Mouse (Mus musculus) liver, embryonic 14.5 days (tissue): ENCODE results near the gene Pde11a. TPM values are rescaled to one million over a fixed set of nuclear protein-coding genes. Genes with fewer than 3 reads are reported as not detected.

Source experiments
- ATAC-seq: fragments of 200-750 bp; cut with Nextera tagmentation; 2 replicates; pipeline ENCODE4 v1.8.0; 2017; ENCODE audit warnings: moderate number of reproducible peaks, mild to moderate bottlenecking, moderate library complexity; ENCODE audit not compliant: insufficient read depth
- DNase-seq, 3 experiments: peaks; one replicate each; pipeline ENCODE4 v3.0.0-alpha.2; 2012 to 2013; ENCODE audit warnings: low read depth in 3 of 3, low spot score in 3 of 3
- H3K27ac ChIP-seq: fragments of 300-500 bp; sonication (generic); 2 replicates; pipeline ENCODE4 v1.5.1; 2014; ENCODE audit warnings: moderate library complexity, mild to moderate bottlenecking, control low read depth, inconsistent platforms
- H3K27me3 ChIP-seq: fragments of 300-500 bp; sonication (generic); 2 replicates; pipeline ENCODE4 v1.6.1; 2014; ENCODE audit warnings: mild to moderate bottlenecking, low read length, moderate library complexity; ENCODE audit not compliant: control insufficient read depth, insufficient read depth
- H3K36me3 ChIP-seq: fragments of 300-500 bp; sonication (generic); replicated peaks from 2 replicates; pipeline ENCODE4 v1.6.1; 2014; ENCODE audit warnings: low read depth; ENCODE audit not compliant: control insufficient read depth, insufficient read depth
- H3K4me1 ChIP-seq, 2 experiments: fragments of 200-500 bp in 1 of 2; fragments of 300-500 bp in 1 of 2; sonication (generic) in 1 of 2; replicated peaks; 2 replicates each; pipeline ENCODE4 v1.6.1; 2012 to 2014; ENCODE audit warnings: antibody characterized with exemption in 1 of 2, inconsistent platforms in 1 of 2, low read length in 1 of 2; ENCODE audit not compliant: control insufficient read depth in 2 of 2, insufficient read depth in 2 of 2
- H3K4me2 ChIP-seq: fragments of 300-500 bp; sonication (generic); 2 replicates; pipeline ENCODE4 v1.6.1; 2014; ENCODE audit warnings: low read depth, mild to moderate bottlenecking, control low read depth, moderate library complexity
- H3K4me3 ChIP-seq, 2 experiments: fragments of 200-500 bp in 1 of 2; fragments of 300-500 bp in 1 of 2; sonication (generic) in 1 of 2; 2 replicates each; pipeline ENCODE4 v1.5.1; 2012 to 2014; ENCODE audit warnings: low read depth in 2 of 2, low read length in 2 of 2, mild to moderate bottlenecking in 2 of 2, control low read depth in 1 of 2, inconsistent platforms in 1 of 2, moderate library complexity in 1 of 2; ENCODE audit not compliant: insufficient read depth in 1 of 2
- H3K9ac ChIP-seq: fragments of 300-500 bp; sonication (generic); replicated peaks from 2 replicates; pipeline ENCODE4 v1.6.1; 2014; ENCODE audit warnings: mild to moderate bottlenecking, control low read depth, moderate library complexity
- H3K9me3 ChIP-seq: fragments of 300-500 bp; sonication (generic); 2 replicates; pipeline ENCODE4 v1.6.1; 2016; ENCODE audit warnings: low read length, mixed read lengths; ENCODE audit not compliant: control insufficient read depth
- CTCF ChIP-seq: IDR thresholded peaks from 2 replicates; pipeline ENCODE4 v1.5.1; 2016; ENCODE audit warnings: antibody characterized with exemption, low read depth, control low read depth
- EP300 ChIP-seq: IDR thresholded peaks from 2 replicates; pipeline ENCODE4 v1.6.1; 2016; ENCODE audit warnings: antibody characterized with exemption, low read depth
- WGBS: fragments of 180-500 bp; shearing (Covaris S2); extraction: QIAGEN DNeasy Blood & Tissue Kit; methylation state at CpG from one replicate; pipeline ENCODE4 v1.1.7; 2014; ENCODE audit not compliant: insufficient replicate concordance; 5-methylcytosine and 5-hydroxymethylcytosine counted together
- polyA plus RNA-seq, 2 experiments: library from polyadenylated mRNA; depleted of rRNA in 1 of 2; stranded (reverse) in 1 of 2; unstranded in 1 of 2; fragments of >200 nt; fragmentation: Nextera tagmentation in 1 of 2; extraction: Ambion mirVana in 1 of 2; gene quantifications; 2 replicates each; pipeline versions ENCODE4 v1.2.1 to v1.2.3; 2012 to 2014

The Pde11a gene
- polyA plus RNA-seq, 2 experiments: 0.01 TPM; not detected in 1

DNA sequence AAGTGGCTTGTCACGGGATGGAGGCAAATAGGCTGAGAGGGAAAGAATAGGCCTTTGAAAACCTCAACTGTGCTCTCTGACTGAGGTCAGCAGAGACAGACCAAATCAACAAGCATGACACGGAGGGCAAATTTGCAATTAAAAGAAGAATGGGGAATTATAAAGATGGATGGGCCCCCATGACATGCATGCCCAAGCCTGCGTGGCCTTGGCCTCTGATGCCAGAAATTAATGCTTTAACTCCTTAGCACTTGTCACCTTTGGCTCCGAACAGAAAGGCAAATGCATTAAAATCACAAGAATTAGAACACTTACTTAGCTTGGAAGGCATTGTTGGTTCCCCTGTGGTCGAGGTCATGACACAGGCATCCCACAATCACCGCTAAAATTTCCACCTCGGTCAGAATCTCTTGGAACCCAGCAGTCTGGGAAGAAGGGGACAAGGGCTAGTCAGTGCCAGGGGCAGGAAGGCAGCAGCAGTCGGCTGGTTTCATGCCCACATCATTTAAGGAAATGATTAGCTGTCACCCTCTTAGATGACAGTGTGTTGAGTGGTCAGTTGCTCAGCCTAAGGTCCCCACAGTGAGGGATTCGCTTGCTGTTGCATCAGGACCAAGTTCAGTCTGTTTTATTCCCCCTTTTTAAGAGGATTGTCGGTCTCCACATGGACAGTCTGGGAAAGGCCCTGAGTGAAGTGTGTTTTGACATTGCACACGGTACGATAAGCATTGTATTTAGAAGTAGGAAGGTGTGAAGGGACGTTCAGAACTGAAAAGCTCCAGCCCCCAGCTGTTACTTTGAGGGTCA is 279.7 kb downstream of the Pde11a start:
- H3K4me2 ChIP-seq: no peak overlapping the region
- no peak overlapping the region for H3K27ac ChIP-seq
- H3K9ac ChIP-seq: no peak overlapping the region
- no peaks in the 10 kb centered on the region for H3K9me3 ChIP-seq
- H3K36me3 ChIP-seq: no peaks in the 10 kb centered on the region
- H3K27me3 ChIP-seq: no peaks in the 10 kb centered on the region
- TF ChIP-seq EP300 (no peak), CTCF (no peak)
- no peaks in the 10 kb centered on the region for H3K4me1 ChIP-seq
- no peak overlapping the region for H3K4me3 ChIP-seq
- ATAC-seq (no peak), DNase-seq (no peak)
- 61% methylated on average over 13 of the region's 13 CpGs for WGBS

DNA sequence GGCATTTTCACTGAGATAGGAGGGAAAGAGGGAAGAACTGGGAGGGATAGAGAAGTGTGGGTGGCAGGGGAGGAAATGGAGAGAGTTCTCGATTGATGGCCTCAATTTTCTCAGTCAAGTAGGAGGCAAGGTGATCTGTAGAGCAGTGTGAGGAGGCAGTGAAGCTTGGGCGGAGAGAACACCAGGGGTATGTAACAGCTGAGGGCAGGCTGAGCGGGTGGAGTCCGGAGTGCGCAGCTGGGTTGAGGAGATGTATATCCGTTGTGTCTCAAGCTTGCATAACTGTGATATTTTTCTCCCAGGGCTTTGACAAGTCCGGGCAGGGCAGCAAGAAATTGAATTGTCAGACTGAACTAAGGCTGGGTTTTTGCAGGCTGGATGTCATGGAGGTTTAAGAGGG is 281.0 kb downstream of the Pde11a start:
- no peaks in the 10 kb centered on the region for H3K27me3 ChIP-seq
- no peak overlapping the region for H3K27ac ChIP-seq
- no peak overlapping the region for H3K4me3 ChIP-seq
- no peak for TF ChIP-seq CTCF
- no peak for TF ChIP-seq EP300
- H3K4me2 ChIP-seq: no peak overlapping the region
- H3K4me1 ChIP-seq: no peaks in the 10 kb centered on the region
- 60% methylated on average over 7 of the region's 7 CpGs for WGBS
- H3K9ac ChIP-seq: no peak overlapping the region
- H3K36me3 ChIP-seq: no peaks in the 10 kb centered on the region
- DNase-seq (no peak), ATAC-seq (no peak)
- H3K9me3 ChIP-seq: no peaks in the 10 kb centered on the region

DNA sequence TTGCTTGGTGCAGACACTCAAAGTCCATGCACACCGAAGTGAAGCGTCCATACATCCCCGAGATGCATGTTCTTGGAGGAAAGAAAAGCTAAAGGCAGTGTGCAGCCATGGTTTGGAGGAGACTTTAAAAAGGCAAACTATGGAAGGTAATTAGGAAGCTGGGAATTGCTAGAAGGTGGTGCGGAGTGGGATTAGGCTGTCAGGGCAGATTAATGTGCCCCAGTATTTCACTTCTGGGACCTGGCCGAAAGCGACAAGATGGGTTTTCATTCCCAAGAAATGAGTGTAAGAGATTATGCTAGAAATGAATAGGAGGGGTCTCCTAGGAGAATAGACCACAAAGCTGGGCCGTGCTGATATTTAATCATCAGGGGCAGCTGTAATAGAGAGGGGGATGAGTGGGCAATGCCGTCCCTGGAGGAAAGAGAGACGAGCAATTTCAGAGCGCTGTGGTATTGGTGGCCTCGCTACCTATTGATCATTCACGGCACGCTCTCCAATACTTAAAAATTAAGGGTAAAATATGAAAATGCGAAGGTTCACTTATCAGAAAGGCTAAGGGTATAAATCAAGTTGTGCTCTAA is 284.7 kb downstream of the Pde11a start:
- no peaks in the 10 kb centered on the region for H3K36me3 ChIP-seq
- H3K4me3 ChIP-seq: no peak overlapping the region
- no peak overlapping the region for H3K9ac ChIP-seq
- H3K27me3 ChIP-seq: no peaks in the 10 kb centered on the region
- TF ChIP-seq CTCF: no peak
- no peak for TF ChIP-seq EP300
- H3K27ac ChIP-seq: no peak overlapping the region
- 69% methylated on average over 14 of the region's 14 CpGs for WGBS
- no peaks in the 10 kb centered on the region for H3K4me1 ChIP-seq
- H3K9me3 ChIP-seq: no peaks in the 10 kb centered on the region
- ATAC-seq: no peak
- no peak for DNase-seq
- no peak overlapping the region for H3K4me2 ChIP-seq

DNA sequence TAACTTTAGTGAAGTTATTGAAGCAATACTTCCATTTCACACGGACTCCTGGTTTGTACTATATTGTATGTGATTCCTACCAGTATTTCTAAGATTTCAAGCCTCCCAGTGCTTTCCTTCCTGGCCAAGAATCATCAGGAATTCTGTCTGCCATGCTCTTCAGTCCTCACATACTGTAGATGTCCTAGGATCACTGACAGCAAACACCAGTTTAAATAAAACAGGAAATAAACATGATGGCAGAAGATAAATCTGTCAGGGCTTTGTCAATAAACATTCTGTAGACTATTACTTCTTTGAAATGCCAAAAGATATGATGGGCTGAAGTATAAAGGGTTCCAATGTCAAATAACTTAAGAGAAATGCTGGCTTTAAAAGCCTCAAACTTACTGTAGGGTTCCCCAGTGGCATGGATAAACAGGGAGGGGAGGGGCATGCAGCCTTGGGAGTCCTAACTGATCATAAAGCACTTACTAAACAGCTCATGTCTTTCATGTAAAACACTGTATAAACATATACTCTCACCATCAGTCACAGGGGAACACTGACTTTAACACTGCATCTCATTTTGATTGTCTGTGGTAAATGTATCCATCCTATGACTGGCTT is 285.6 kb downstream of the Pde11a start:
- Histone ChIP-seq H3K27ac (no peak overlapping the region), H3K9me3 (no peaks in the 10 kb centered on the region), H3K27me3 (no peaks in the 10 kb centered on the region), H3K4me1 (no peaks in the 10 kb centered on the region), H3K4me3 (no peak overlapping the region), H3K9ac (no peak overlapping the region), H3K36me3 (no peaks in the 10 kb centered on the region), H3K4me2 (no peak overlapping the region)
- ATAC-seq (no peak), DNase-seq (no peak)
- 55% methylated on average over 1 of the region's 1 CpGs for WGBS
- TF ChIP-seq EP300 (no peak), CTCF (no peak)

DNA sequence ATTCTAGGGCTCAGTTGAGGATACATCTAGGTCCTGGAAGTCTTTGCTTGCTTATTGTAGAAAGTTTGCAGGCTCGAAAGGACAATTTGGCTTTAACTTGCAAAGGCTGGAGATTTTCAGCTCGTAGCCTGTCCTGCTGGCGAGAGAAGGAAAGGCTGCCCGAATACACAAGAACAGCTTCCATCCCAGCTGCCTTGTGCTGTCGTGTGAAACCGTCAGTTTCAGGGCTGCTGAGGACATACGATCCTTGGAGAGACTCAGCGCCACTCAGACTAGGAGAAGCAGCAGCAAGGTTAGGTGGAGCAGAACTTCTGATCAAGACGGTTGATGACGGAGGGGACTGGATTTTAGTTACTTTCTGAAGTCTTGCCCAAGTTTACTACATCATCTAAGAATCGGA is 287.2 kb downstream of the Pde11a start:
- Histone ChIP-seq H3K4me1 (no peaks in the 10 kb centered on the region), H3K4me2 (no peak overlapping the region), H3K4me3 (no peak overlapping the region), H3K27me3 (no peaks in the 10 kb centered on the region), H3K9me3 (no peaks in the 10 kb centered on the region), H3K27ac (no peak overlapping the region), H3K9ac (no peak overlapping the region), H3K36me3 (no peaks in the 10 kb centered on the region)
- TF ChIP-seq EP300 (no peak), CTCF (no peak)
- DNase-seq (no peak), ATAC-seq (no peak)
- 67% methylated on average over 11 of the region's 11 CpGs for WGBS
